Mouse (Mus musculus) right cerebral cortex, postnatal 4 days (tissue): ENCODE measurements around the gene Ece2.
"Not testable (repeated sequence)": the region's sequence is repeated elsewhere in the genome, so short reads cannot be mapped to it uniquely, and the experiment has no call there.

Experiments
- DNase-seq: peaks from one replicate; pipeline ENCODE4 v3.0.0-alpha.2; 2022

The Ece2 gene

DNA sequence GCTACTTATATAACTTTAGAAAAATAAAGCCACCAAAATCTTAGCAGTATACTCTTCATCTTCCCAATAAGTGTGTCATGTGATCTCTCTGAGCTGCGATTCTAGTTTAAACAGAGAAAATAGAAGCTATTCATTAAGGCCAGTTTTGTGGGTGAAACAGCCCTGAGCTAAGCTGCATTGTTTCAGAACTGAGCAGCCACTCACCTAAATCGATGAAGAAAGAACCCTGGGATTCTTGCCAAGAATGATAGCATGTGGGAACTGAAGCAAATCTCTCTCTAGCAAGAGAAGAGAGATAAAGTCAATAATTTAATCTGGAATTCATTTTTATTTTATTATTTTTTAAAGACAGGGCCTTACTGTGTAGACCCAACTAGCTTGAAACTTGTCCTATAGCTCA, 6.4 kb upstream of the Ece2 start:
- no peak for DNase-seq

DNA sequence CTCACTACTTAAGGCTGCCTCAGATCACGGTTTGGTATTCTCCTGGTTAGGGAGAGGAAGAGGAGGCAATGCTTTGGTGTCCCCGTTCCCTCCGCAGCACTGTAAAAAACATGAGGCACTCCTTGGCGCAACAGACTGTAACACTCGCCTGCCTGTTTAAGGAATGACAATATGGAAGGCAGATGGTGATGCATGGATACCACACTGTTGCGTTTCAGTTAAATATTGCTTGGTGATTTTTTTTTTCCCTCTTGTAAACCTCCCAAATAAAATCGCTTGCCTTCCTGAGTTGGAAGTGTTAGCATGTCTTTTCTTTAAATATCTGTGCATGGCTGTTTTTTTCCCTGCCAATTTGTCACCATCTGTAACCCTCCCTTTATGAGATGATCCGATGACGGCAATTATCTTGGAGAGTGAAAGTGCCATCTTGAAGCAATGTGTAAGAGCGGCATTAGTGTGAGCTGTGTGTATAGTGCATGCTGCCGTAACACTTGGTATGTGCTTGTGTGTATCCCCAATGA, 697 bp upstream of the Ece2 start:
- DNase-seq, result no peak

DNA sequence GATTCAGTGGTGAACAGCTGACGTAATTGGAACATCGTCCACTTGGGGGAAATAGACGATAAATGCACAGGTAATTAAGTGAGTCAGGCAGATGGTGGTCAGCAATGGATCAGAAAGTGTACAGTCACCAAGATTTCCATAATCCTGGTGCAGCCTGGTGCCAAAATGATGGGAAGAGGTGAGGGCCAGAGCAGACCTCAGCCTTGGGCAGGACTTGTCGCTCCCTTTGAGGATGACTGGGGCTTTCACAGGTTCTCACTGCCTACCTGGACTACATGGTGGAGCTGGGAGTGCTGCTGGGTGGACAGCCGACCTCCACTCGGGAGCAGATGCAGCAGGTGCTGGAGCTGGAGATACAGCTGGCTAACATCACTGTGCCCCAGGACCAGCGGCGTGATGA, 7.8 kb downstream of the Ece2 start:
- DNase-seq, result no peak

DNA sequence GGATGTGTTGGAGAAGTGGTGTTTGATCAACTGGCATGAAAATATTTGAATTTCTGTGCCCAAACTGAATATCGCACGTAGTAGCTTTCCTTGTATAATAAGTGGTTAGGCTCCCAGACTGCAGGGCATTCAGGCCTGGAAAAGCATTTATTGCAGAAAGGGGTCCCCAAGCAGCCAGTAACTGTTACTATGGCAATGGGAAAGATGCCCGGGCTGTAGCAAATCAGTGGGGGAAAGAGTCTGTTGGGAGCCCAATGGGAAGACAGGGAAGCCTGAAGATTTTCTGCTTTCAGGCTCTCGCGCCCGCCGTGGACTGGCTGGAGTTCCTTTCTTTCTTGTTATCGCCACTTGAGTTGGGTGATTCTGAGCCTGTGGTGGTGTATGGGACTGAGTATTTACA, 8.7 kb downstream of the Ece2 start:
- peak; percentile 77 for DNase-seq

DNA sequence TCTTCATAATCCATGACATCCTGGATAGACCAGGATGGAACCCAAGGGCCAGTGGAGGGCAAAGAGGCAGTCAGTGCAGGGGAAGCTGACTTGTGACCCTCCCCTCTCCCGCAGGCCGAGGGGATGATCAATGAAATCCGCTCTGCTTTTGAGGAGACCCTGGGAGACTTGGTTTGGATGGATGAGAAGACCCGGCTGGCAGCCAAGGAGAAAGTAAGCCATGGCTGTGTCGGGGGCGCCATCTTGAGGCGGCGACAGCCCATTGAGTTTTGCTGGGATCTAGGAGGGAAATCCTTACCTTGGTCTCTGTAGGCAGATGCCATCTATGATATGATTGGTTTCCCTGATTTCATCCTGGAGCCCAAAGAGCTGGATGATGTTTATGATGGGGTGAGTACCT, 12.5 kb downstream of the Ece2 start:
- peak; percentile 90 for DNase-seq

DNA sequence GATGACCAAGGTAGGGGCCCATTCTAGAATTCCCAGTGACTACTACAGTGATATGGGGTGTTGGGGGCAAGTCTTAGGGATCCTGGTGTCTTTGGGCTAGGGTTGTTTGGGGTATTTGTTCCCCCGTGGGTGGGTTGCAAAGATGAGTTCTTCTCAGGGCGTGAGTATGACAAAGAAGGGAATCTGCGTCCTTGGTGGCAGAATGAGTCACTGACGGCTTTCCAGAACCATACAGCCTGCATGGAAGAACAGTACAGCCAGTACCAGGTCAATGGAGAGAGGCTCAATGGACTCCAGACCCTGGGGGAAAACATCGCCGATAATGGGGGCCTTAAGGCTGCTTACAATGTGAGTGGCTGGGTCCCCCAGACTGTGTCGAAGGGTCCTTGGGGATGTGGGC, 14.3 kb downstream of the Ece2 start:
- DNase-seq, result no peak

DNA sequence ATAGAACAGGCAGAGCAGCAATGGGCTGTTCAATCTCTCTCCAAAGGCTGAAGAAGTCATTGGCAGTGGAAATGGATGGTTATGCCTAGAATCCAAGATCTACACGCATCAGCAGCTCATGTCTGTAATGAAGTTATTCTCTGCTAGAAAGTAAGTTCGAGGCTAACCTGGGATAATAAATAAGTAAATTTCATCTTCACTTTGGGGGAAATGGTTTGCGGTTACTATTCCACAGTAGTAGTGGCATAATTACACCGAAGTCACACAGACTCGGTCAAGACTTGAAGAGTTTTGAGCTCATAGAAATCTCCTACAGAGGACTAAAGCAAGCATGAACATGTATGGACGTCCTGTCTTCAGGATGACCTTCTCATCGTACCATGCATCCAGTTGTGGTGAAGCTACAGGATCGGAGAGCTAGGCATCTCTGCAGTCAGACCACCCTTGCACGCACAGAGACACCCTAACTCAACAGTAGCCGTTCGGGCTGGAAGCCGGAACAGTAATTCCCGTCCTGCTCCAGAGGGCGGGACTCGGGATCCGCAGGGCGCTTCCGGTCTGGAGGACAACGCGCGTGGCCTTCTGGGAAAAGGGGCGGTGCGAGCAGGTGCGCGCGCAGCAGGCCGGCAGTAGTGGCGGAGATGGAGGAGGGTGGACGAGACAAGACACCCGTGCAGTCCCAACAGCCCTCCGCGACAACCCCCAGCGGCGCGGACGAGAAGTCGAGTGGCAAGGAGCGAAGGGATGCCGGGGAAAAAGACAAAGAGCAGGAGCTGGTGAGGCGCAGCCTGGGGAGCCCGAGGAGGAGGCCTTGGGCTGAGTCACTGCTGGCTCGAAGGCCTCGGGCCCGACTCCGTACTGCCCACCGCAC, 21.7 kb downstream of the Ece2 start, which contains the start of gene Psmd2:
Gene Psmd2, plus strand, starts transcription at position 577 of the 871 bp plus-strand sequence.
- DNase-seq, result peak; percentile 98

DNA sequence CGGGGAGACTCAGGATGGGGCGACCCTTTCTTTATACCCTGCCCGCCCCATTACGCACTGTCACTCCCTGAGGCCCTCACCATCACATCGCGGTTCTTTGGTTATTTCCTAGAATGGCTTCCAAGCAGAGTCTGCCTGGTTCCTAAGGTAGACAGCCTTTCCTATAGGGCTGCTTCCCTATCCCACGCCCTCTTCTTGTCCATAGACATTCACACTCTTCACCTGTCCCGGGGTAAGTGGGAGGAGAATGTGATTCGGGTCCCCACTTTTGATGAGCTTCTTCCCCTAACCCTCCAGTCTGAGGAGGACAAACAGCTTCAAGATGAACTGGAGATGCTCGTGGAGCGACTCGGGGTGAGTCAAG, 22.3 kb downstream of the Ece2 start:
- no peak for DNase-seq

DNA sequence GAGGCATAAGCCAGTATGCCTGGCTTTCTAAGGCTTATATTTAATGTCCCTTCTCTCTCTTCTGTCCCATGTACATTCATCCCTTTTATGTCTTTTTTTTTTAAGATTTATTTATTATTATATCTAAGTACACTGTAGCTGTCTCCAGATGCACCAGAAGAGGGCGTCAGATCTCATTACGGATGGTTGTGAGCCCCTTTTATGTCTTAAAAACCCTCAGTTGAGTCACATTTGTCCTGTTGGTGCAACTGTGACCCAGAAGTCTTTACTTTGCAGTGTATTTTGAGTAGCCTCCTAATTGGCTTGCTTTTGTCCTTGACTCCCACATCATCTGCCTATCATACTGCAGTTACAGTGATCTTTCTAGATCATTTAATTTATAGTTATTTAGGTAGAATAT, 23.7 kb downstream of the Ece2 start:
- DNase-seq, result no peak

DNA sequence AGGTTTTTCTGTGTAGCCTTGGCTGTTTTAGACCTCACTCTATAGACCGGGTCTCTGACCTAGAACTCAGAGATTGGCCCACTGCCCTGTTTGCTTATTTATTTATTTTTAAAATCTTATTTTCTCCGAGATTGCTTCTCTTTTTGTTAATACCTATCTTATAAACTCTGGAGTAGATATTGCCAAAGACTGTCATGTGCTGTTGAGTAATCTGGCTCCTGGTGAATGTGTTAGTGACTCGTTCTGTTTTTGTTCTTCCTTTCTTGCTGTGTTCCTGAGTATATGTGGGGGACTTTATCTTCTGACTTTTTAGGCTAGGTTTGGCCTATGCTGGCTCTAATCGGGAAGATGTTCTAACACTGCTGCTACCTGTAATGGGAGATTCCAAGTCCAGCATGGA, 28.0 kb downstream of the Ece2 start:
- no peak for DNase-seq

DNA sequence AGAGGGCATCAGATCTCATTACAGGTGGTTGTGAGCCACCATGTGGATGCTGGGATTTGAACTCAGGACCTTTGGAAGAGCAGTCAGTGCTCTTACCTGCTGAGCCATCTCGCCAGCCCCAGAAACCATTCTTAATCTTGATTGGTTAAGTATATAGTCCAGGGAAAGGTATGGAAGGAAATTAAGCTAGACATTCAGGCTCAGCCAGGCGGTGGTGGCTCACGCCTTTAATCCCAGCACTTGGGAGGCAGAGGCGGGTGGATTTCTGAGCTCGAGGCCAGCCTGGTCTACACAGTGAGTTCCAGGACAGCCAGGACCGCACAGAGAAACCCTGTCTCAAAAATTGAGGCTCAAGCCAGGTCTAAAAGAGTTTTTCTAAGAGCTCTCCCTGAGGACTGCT, 38.4 kb downstream of the Ece2 start, which contains the start of gene Eif4g1:
Gene Eif4g1, plus strand, starts transcription at position 301 of the 400 bp plus-strand sequence.
- DNase-seq, result not testable (repeated sequence)

DNA sequence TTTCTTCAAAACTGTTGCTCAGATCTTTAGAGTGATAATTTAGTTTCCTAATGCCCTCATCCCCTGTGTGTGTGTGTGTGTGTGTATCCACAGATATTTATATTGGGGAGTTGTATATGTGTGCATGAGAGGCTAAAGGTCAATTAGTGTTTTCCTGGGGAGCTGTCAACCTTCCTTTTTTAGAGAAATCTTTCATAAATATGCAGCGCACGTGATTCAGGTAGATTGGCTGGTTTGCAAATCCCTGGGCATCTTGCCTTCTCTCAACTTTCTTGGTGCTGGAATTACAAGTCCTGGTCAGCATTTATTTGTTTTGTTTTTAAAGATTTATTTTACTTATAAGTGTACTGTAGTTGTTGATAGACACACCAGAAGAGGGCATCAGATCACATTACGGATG, 40.7 kb downstream of the Ece2 start:
- no peak for DNase-seq

DNA sequence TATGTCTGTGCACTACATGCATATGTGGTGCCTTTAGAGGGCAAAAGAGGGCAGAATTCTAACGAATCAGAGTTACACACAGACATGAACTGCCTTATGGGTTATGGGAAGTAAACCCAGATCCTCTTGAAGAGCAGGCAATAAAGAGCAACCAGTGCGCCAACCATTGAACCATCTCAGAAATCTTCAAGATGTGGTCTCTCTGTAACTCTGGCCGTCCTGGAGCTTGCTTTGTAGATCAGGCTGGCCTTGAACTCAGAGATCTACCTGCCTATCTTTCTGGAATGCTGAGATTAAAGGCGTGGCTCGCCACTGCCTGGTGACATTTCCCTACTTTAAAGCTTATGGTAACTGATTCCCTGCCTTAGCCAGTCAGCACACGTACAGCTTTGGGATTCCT, 42.3 kb downstream of the Ece2 start:
- no peak for DNase-seq

DNA sequence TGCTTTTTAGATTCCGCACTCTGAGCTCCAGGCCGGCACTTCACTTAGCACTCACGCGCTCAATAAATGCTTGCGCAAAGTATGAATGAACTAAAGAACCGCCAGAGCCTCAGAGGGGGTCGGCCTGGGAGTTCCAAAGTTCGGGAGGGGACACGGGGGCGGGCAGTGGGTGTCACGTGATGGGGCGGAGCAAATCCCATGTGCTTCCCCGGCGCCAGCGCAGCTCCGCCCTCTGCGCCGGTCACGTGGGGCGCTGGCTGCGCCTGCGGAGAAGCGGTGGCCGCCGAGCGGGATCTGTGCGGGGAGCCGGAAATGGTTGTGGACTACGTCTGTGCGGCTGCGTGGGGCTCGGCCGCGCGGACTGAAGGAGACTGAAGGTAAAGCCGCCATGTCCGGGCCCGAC, 42.9 kb downstream of the Ece2 start:
- peak; percentile 94 for DNase-seq

DNA sequence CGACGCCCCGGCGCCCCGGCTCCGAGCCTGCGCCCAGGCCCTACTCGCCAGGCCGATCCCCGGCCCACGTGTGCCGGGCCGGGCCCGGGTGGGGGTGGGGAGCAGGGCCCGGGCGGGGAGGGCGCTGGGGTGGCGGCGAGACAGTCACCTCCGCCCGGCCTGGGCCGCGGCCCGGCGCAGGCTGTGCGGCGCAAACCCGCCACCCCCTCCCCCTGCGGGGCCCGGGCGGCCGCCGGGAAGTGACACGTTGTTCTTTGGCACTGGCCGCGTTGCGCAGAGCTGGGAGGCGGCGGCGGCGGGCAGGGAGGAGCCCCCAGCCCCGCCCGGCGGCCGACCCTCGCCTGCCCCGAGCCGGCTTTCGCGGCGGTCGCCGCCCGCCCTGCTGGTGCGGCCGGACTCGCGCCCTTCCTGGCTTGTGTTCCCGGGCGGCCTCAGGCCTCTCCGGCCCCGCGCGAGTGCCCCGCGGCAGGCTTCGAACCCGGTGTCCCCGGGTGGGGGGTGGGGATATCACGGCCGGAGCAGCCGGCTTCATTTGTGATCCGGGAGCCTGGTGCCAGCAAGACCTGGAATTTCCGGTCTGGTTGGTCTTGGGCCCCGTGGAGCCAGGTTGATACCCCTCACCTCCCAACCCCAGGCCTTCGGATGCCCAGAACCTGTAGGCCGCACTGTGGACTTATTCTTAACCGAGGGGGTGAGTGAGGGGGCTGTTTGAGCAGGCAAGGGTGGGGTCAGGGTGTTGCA, 43.5 kb downstream of the Ece2 start:
- DNase-seq, result peak; percentile 52

DNA sequence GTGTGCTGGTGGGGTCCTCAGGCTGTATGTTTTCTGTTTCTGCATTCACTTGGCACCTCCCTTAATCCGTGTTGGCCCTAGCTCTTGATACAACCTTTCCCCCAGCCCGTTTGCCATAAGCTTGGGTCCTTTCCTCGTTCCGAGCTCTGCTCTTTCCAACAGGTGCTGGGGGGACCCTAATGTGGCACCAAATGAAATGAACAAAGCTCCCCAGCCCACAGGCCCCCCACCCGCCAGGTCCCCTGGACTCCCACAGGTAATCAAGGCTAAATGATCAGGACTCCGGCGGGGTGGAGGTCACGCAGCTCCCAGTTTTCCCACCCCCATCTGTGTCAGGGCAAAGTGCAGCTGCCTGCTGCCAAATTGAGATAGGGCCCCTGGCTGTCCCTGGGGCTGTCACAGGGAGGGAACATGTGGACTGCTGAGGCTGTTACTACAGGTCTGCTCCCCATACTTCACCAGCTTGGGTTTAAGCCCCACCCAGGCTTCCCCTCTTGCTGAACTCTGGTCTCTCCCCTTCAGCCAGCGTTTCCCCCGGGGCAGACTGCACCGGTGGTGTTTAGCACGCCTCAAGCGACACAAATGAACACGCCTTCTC, 44.2 kb downstream of the Ece2 start:
- no peak for DNase-seq

DNA sequence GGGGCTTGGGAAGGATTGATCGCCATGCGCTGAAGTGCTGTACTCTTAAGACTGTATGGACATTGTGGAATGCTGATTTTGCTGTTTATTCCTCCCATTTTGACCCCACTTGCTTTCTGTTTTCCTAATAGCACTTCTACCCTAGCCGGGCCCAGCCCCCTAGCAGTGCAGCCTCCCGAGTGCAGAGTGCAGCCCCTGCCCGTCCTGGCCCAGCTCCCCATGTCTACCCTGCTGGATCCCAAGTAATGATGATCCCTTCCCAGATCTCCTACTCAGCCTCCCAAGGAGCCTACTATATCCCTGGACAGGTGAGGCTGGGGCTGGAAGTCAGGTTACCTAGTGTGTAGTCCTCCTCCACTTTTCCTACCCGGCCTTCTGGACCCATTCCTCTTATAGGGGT, 45.6 kb downstream of the Ece2 start:
- no peak for DNase-seq

DNA sequence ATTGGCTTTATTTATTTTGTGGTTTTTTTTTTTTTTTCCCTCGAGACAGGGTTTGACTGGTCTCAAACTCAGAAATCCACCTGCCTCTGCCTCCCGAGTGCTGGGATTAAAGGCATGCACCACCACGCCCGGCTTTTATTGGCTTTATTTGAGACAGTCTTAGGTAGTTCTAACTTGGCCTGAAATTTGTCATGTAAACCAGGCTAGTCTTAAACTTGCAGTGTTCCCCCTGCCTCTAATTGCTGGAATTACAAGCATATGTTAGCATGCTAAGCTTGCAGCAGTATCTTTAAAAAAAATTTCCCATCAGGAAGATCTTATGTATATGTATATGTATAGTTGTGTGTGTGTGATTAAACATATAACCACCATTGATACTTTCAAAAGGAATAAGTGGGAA, 47.1 kb downstream of the Ece2 start:
- DNase-seq, result no peak

DNA sequence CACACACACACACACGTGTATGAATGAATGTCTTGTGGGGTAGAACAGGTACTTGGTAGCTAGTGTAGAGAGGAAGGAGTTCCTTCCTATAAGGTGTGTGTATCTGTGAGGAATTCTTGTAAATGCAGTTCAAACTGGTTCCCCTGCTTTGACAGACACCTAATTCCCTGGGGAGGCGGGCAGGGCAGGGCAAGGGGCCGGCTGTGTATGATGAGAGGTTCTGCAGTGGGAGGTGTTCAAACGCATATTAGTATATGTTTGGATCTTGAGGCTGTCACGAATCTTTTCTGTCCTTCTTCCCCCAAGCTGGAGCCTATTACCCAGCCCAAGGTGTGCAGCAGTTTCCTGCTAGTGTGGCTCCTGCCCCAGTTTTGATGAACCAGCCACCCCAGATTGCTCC, 47.8 kb downstream of the Ece2 start:
- DNase-seq, result no peak

DNA sequence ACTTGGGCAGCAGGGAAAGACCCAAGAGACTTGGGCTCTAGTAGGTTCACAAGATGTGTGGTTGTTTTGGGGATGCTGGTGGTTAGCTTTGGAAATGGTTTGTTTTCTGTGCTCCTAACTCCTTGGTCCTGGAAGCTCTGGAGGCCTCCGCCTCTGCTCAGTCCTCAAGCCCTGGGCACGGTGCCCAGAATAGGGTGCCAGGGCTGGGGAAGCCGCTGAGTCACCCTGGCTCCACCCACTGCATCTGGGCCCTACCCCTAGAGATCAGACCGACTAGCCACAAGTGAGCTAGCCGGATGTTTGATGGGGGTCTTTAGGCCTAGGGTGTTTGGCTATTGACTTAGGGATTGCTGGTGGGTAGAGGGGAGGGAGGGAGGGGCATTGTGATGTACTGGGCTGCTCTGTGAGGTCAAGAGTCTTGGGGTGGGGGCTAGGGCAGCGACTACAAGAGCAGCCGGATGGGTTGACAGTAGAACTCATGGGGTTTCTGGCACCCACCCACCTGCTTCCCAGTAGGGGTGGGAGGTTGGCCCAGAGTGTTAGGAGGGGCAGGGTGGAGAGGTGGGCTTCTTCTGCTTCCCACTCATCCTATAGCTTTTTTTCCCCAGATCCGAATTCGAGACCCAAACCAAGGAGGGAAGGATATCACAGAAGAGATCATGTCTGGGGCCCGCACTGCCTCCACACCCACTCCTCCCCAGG, 48.5 kb downstream of the Ece2 start:
- DNase-seq, result peak; percentile 50

DNA sequence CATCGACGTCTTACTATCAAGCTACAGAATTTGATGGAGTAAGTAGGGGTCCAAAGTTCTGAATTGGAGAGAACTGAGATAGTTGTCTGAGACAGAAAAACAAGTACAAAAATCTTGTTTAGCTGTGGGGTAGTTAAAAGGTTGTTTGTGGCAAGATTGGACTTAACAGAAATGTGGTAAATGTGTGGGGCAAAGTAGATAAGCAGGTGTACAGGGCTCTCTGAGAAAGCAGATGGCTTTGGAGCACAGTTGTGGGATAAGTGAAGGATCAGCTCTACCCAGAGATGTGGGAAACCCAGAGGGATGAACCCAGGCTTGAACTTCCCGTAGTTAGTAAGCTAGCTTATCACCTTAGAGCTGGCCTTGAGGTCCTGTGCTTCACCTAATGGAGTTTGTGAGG, 61.1 kb downstream of the Ece2 start:
- no peak for DNase-seq

DNA sequence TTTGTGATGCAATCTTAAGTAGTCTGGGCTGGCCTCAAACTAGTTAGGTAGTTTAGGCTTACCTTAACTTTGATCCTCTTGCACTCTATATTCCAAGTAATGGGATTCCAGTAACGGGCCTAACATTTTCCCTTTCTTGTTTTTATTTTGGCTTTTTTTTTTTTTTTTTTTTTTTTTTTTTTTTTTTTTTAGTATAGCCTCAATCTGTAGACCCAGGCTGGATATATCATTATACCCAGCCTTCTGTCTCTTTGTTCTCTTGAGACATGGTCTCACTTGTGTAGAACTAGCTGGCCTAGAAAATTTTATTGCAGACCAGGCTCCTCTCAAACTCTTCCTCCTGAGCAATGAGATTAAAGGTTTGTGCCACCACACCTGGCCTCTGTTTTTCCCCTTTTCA, 62.0 kb downstream of the Ece2 start:
- DNase-seq, result no peak
